ENCODE assay signal across 26 mouse cellular contexts in genomic region chr12:15964073-15964472, GRCm38 (mm10).
"Had no signal": no experiment of that assay in that cellular context is flagged by ENCODE, and none has a peak within 500 bp of the region (broad histone marks: within the 10 kb centered on the region; RNA-seq: fewer than 3 reads in every experiment).

No protein-coding gene starts in this region.

- H3K9ac ChIP-seq: heart, embryonic 13.5 days; heart, embryonic 15.5 days; hindbrain, embryonic 12.5 days; hindbrain, embryonic 14.5 days; intestine, embryonic 15.5 days; limb, embryonic 12.5 days; liver, embryonic 13.5 days; liver, embryonic 15.5 days had no signal

- H3K9me3 ChIP-seq: heart, embryonic 13.5 days; heart, embryonic 15.5 days; hindbrain, embryonic 10.5 days; hindbrain, embryonic 12.5 days; intestine, embryonic 15.5 days; limb, embryonic 10.5 days; limb, embryonic 12.5 days; liver, embryonic 13.5 days; liver, embryonic 15.5 days had no signal

- H3K27ac ChIP-seq: heart, embryonic 13.5 days; heart, embryonic 15.5 days; hindbrain, embryonic 10.5 days; hindbrain, embryonic 12.5 days; hindbrain, embryonic 14.5 days; intestine, embryonic 15.5 days; layer of hippocampus, adult 2 months; left cerebral cortex, adult 2 months; limb, embryonic 10.5 days; limb, embryonic 12.5 days; liver, embryonic 13.5 days; liver, embryonic 15.5 days had no signal

- H3K27me3 ChIP-seq: heart, embryonic 13.5 days; heart, embryonic 15.5 days; hindbrain, embryonic 12.5 days; intestine, embryonic 15.5 days; limb, embryonic 12.5 days; liver, embryonic 13.5 days; liver, embryonic 15.5 days had no signal

- DNase-seq: gastrocnemius, postnatal 10 days; gastrocnemius, postnatal 25 days; heart, adult 18-20 months; heart, postnatal 14 days; heart, postnatal 36 days; kidney, adult 18-20 months; kidney, adult 8-10 months; kidney, postnatal 10 days; kidney, postnatal 25 days; kidney, postnatal 4 days; liver; liver, embryonic 13.5 days had no signal

- H3K4me3 ChIP-seq: heart, embryonic 13.5 days; heart, embryonic 15.5 days; hindbrain, embryonic 10.5 days; hindbrain, embryonic 12.5 days; intestine, embryonic 15.5 days; layer of hippocampus, adult 2 months; left cerebral cortex, adult 2 months; limb, embryonic 10.5 days; limb, embryonic 12.5 days; liver, embryonic 13.5 days; liver, embryonic 15.5 days had no signal

- ATAC-seq: hindbrain, embryonic 16.5 days; inflammation-experienced regulatory T-cells, adult 6 months; intestine, embryonic 15.5 days; intestine, postnatal 0 days had no signal

- H3K4me1 ChIP-seq: heart, embryonic 15.5 days; hindbrain, embryonic 10.5 days; hindbrain, embryonic 12.5 days; intestine, embryonic 15.5 days; limb, embryonic 10.5 days; limb, embryonic 12.5 days; liver, embryonic 13.5 days; liver, embryonic 15.5 days had no signal

- H3K36me3 ChIP-seq: heart, embryonic 13.5 days; heart, embryonic 15.5 days; hindbrain, embryonic 10.5 days; hindbrain, embryonic 12.5 days; intestine, embryonic 15.5 days; limb, embryonic 10.5 days; limb, embryonic 12.5 days; liver, embryonic 13.5 days; liver, embryonic 15.5 days had no signal
